Mouse (Mus musculus) forebrain, embryonic 14.5 days (tissue): ENCODE data around the gene Ankrd12. TPM values are rescaled to one million over a fixed set of nuclear protein-coding genes. Genes with fewer than 3 reads are reported as not detected.

Experiments
- ATAC-seq: fragments of 200-750 bp; cut with Nextera tagmentation; 2 replicates; pipeline ENCODE4 v1.8.0; 2017; ENCODE audit warnings: mild to moderate bottlenecking, moderate library complexity
- DNase-seq: peaks from one replicate; pipeline ENCODE4 v3.0.0-alpha.2; 2015; ENCODE audit warnings: low spot score
- H3K27ac ChIP-seq: fragments of 300-500 bp; sonication (generic); 2 replicates; pipeline ENCODE4 v1.5.1; 2014; ENCODE audit warnings: low read depth, mild to moderate bottlenecking, control low read depth, low read length, moderate library complexity
- H3K27me3 ChIP-seq: fragments of 300-500 bp; sonication (generic); replicated peaks from 2 replicates; pipeline ENCODE4 v1.6.1; 2014; ENCODE audit warnings: low read length, control low read depth, mixed read lengths; ENCODE audit not compliant: control insufficient read depth, insufficient read depth
- H3K36me3 ChIP-seq: fragments of 300-500 bp; sonication (generic); 2 replicates; pipeline ENCODE4 v1.6.1; 2014; ENCODE audit warnings: low read length, control low read depth; ENCODE audit not compliant: control insufficient read depth, insufficient read depth
- H3K4me1 ChIP-seq: fragments of 300-500 bp; sonication (generic); 2 replicates; pipeline ENCODE4 v1.6.1; 2014; ENCODE audit warnings: antibody characterized with exemption, low read length, control low read depth; ENCODE audit not compliant: control insufficient read depth, insufficient read depth
- H3K4me2 ChIP-seq: fragments of 300-500 bp; sonication (generic); 2 replicates; pipeline ENCODE4 v1.6.1; 2014; ENCODE audit warnings: mild to moderate bottlenecking, control low read depth, low read length
- H3K4me3 ChIP-seq: fragments of 300-500 bp; sonication (generic); 2 replicates; pipeline ENCODE4 v1.5.1; 2014; ENCODE audit warnings: low read depth, low read length, control low read depth
- H3K9ac ChIP-seq: fragments of 300-500 bp; sonication (generic); 2 replicates; pipeline ENCODE4 v1.6.1; 2014; ENCODE audit warnings: mild to moderate bottlenecking, low read length, control low read depth, moderate library complexity
- H3K9me3 ChIP-seq: fragments of 300-500 bp; sonication (generic); replicated peaks from 2 replicates; pipeline ENCODE4 v1.6.1; 2016; ENCODE audit warnings: low read length, control low read depth, mixed read lengths; ENCODE audit not compliant: control insufficient read depth
- WGBS: fragments of 180-500 bp; shearing (Covaris S2); extraction: QIAGEN DNeasy Blood & Tissue Kit; methylation state at CpG from one replicate; pipeline ENCODE4 v1.1.7; 2014; 5-methylcytosine and 5-hydroxymethylcytosine counted together
- polyA plus RNA-seq: library from polyadenylated mRNA; unstranded; fragments of >200 nt; fragmentation: Nextera tagmentation; extraction: Ambion mirVana; gene quantifications from 2 replicates; pipeline ENCODE4 v1.2.1, GENCODE M21; 2014

The Ankrd12 gene
- 83.0 and 111 TPM in 2 replicates for polyA plus RNA-seq

DNA sequence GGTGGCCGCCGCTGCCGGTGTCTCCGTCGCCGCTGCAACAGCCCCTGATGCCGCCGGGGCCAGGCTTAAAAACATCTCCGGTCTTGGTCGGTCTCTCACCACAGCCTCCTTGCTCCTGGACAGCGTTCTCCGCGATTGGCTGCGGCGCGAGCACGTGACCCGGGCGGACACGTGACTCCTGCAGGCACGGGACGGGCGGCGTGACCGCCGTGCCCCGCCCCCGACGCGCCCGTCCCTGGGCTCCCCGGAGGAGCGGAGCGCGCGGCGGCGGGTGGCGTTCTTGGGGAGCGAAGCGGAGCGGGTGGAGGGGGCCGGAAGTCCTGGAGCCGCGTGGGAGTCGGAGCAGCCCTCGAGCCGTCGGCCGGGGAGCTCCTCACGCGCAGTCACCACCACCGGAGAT, at the start of gene Ankrd12:
TSS of gene Ankrd12 (minus strand) at position 156 of the 400 bp plus-strand sequence.
- no peaks in the 10 kb centered on the region for H3K9me3 ChIP-seq
- peaks cover 15% of the 10 kb centered on the region for H3K36me3 ChIP-seq
- peak within 1 kb of the TSS; percentile 95 for H3K4me3 ChIP-seq
- H3K4me1 ChIP-seq: no peaks in the 10 kb centered on the region
- H3K27ac ChIP-seq: peak within 1 kb of the TSS; percentile 95
- no peaks in the 10 kb centered on the region for H3K27me3 ChIP-seq
- DNase-seq (peak; percentile 96), ATAC-seq (peak; percentile 99)
- WGBS: 1% methylated on average over 51 of the region's 53 CpGs
- peak within 1 kb of the TSS; percentile 81 for H3K4me2 ChIP-seq
- peak within 1 kb of the TSS; percentile 80 for H3K9ac ChIP-seq

DNA sequence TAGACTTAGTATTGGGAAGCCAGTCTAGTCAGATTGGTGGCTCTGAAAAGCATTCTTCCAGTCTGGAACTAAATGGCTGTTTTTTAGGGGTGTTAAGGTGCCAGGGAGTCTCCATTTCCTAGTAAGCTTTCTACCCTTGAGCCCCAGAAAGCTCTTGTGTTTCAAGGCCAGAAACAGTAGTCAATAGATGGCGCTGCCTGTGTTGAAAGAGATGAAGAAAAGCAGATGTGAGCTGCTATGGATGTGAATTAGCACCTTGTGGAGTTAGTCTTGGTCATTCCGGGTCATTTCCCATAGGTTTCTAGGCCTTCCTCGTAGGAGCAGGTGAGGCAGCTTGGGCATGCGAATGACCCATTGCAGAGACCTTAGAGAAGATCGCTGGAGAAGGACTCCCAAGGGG, 48.3 kb upstream of the Ankrd12 start:
- H3K9ac ChIP-seq: no peak overlapping the region
- ATAC-seq: no peak
- H3K4me1 ChIP-seq: peaks cover 8% of the 10 kb centered on the region
- H3K4me3 ChIP-seq: no peak overlapping the region
- H3K36me3 ChIP-seq: peaks cover 14% of the 10 kb centered on the region
- WGBS: 72% methylated on average over 5 of the region's 5 CpGs
- no peaks in the 10 kb centered on the region for H3K27me3 ChIP-seq
- DNase-seq: no peak
- H3K9me3 ChIP-seq: no peaks in the 10 kb centered on the region
- H3K4me2 ChIP-seq: no peak overlapping the region
- no peak overlapping the region for H3K27ac ChIP-seq

DNA sequence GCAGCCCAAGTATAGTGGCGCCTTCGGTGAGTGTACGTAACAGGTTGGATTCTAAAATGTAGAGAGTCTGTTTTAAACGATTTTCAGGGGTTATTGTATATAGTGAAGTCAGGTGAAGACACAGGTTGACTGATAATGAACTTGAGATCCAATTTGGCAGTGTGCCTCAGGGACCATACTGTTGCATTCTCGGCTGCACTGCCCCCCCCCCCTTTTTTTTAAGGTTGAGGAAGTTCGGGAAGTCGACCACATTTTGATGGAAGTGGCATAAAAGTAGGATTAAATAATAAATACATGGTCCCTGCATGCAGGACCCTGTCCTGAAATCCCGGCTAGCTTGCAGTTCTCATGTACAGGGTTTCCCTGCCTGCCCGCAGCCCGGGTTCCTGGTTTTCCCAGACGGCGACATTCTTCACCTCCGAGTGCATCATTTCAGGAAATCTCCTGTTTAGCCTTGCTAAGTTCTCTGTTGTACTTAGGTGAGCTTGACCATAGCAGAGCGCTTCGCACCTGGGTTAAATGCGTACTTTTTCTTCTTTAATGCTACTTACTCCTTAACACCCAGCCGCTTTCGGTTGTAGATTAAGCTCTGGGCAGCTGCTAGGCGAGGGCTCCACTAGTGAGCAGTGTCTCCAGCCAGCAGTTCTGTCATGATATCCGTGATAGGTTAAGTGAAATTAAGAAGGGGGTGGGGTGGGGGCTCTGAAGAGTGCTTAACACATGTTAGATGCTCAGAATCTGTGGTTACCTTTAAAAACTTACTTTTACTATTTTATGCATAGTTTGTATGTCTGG, 47.1 kb upstream of the Ankrd12 start:
- peak overlapping the region; percentile 30; the same call in 1 of the 2 replicates for H3K27ac ChIP-seq
- H3K4me3 ChIP-seq: peak overlapping the region; percentile 80
- peak; percentile 40 for ATAC-seq
- no peaks in the 10 kb centered on the region for H3K9me3 ChIP-seq
- H3K4me1 ChIP-seq: peaks cover 8% of the 10 kb centered on the region
- peaks cover 19% of the 10 kb centered on the region for H3K36me3 ChIP-seq
- DNase-seq: no peak
- 1% methylated on average over 20 of the region's 20 CpGs for WGBS
- peak overlapping the region; percentile 60 for H3K4me2 ChIP-seq
- H3K9ac ChIP-seq: peak overlapping the region; percentile 73
- no peaks in the 10 kb centered on the region for H3K27me3 ChIP-seq

DNA sequence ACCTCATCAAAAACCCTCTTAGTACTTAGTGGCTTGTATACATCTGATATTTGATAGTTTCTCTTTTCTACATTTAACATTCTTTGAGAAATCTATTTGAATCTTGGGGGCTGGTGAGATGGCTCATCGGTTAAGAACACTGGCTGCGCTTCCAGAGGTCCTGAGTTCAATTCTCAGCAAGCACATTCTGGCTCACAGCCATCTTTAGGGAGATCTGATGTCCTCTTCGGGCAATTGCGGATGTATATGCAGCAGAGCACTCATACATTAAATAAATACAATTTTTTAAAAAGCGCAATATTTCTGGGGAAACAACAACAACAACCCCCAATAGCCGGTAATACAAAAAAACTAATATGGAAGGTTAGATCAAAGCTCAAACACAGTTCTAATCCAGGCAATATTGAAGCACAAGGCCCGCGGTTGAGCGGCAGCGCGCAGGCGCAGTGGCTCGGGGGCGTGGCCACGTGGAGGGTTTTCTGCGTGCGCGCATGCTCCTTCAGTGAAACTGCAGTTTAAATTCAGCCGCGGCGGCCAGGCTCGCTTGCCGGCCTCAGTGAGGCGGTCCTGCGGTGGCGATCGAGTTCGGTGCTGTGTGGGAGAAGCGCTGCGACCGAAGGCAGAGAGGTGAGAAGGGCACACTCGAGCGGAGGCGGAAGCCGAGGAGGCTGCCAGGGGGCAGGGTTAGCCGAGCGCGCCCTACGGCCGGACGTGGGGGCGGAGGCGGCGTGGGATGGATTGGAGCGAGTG, 46.4 kb upstream of the Ankrd12 start, which contains the start of gene Ddx11:
TSS of gene Ddx11 (plus strand) at position 455 of the 750 bp plus-strand sequence.
- H3K4me1 ChIP-seq: peaks cover 8% of the 10 kb centered on the region
- peaks cover 27% of the 10 kb centered on the region for H3K36me3 ChIP-seq
- ATAC-seq (peak; percentile 86), DNase-seq (peak; percentile 95)
- no peaks in the 10 kb centered on the region for H3K9me3 ChIP-seq
- peak within 1 kb of the TSS; percentile 60 for H3K4me2 ChIP-seq
- H3K4me3 ChIP-seq: peak within 1 kb of the TSS; percentile 80
- H3K9ac ChIP-seq: peak within 1 kb of the TSS; percentile 73
- peak within 1 kb of the TSS; percentile 30; the same call in 1 of the 2 replicates for H3K27ac ChIP-seq
- H3K27me3 ChIP-seq: no peaks in the 10 kb centered on the region
- WGBS: 6% methylated on average over 45 of the region's 45 CpGs

DNA sequence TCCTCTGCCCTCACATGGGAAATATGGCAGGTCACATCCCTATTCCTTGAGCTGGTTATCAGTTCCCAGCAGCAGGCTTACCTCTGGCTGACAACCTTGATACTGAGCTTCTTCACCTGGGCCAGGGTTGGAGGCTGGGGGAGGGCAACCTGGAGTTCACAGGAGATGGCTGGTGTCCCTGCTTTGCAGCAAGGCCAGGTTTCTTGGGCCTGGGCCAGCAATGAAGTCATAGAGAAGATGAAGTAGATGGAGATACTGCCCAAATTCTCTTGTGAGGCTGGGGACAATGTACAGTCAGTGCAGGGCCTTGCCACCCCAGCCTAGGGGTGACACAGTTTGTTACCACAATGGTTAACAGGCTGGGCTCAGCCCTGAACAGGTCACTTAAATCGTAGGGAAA, 43.8 kb upstream of the Ankrd12 start:
- Histone ChIP-seq H3K4me3 (no peak overlapping the region), H3K36me3 (peaks cover 41% of the 10 kb centered on the region), H3K4me1 (peaks cover 8% of the 10 kb centered on the region), H3K27me3 (no peaks in the 10 kb centered on the region), H3K9me3 (no peaks in the 10 kb centered on the region), H3K27ac (no peak overlapping the region), H3K9ac (no peak overlapping the region), H3K4me2 (no peak overlapping the region)
- 78% methylated on average over 1 of the region's 1 CpGs for WGBS
- DNase-seq (no peak), ATAC-seq (no peak)

DNA sequence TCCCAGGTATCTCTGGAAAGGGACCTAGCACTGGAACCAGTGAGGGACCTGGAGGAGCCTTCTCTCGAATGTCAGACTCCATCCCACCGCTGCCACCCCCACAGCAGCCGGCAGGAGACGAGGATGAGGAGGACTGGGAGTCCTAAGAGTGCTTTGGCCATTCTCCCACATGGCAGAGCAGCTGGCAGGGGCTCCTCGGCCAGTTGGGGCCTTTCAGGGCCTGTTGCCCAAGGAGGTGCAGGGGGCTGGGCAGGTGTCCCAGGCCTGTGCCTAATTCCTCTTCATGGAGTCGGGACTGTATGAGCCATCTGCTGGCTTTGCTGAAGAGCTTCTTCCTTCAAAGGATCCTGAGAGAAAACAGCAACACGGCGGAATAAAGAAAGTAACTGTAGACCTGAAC, 42.1 kb upstream of the Ankrd12 start:
- no peak for ATAC-seq
- no peak overlapping the region for H3K4me3 ChIP-seq
- no peaks in the 10 kb centered on the region for H3K9me3 ChIP-seq
- 88% methylated on average over 8 of the region's 8 CpGs for WGBS
- H3K9ac ChIP-seq: no peak overlapping the region
- peaks cover 57% of the 10 kb centered on the region for H3K36me3 ChIP-seq
- no peak for DNase-seq
- H3K4me1 ChIP-seq: peaks cover 1% of the 10 kb centered on the region
- no peak overlapping the region for H3K27ac ChIP-seq
- no peak overlapping the region for H3K4me2 ChIP-seq
- H3K27me3 ChIP-seq: no peaks in the 10 kb centered on the region

DNA sequence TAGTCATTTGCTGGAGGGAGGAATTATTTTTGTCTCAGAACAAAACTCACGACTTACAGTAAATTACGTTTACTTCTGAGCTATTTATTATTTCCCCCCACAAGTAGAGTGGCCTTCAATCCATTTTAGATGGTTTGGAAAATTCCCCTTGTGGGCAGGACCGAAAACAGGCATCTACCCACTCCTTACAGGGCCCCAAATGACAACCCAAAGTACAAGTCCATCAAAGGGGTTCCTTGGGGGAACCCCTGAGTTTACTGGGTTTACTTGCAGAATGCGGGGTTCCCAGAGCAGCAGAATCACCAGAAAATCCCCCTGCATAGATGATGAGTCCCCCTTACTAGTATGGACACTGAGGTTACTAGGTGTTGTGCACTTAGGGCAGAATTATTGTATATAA, 35.3 kb upstream of the Ankrd12 start:
- H3K27ac ChIP-seq: no peak overlapping the region
- H3K27me3 ChIP-seq: no peaks in the 10 kb centered on the region
- peak overlapping the region; percentile 78 for H3K4me3 ChIP-seq
- peak overlapping the region; percentile 81 for H3K9ac ChIP-seq
- no peaks in the 10 kb centered on the region for H3K9me3 ChIP-seq
- ATAC-seq: no peak
- H3K4me2 ChIP-seq: peak overlapping the region; percentile 67
- 49% methylated on average over 4 of the region's 4 CpGs for WGBS
- no peak for DNase-seq
- H3K36me3 ChIP-seq: peaks cover 33% of the 10 kb centered on the region
- peaks cover 7% of the 10 kb centered on the region; the same call in 1 of the 2 replicates for H3K4me1 ChIP-seq

DNA sequence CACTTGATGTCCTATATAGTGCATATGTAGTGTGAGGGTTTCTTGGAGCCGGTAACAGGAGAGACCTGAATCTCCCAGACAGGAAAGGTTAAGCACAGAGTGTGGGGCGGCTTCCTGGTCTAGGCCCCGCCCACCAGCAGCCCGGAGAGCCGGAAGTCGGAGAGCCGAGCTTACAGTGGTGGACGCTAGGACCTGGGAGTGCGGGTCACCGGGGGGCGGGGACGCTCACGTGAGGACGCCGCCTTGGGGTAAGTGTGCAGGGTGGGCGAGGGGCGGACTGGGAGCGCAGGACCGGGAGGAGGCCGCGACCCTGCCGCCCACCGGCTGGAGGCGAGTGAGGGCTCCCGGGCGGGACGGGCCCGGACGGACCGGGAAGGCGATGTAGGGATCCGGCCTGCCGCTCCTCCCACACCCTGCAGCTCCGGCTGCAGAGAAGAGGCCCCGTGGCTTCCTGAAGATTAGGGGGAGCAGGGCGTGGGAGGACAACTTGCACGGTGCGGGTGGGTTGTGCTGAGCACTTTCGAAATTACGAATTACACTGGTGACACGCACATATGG, 34.6 kb upstream of the Ankrd12 start, which contains the start of gene Washc1:
TSS of gene Washc1 (plus strand) at position 144 of the 558 bp plus-strand sequence.
- Histone ChIP-seq H3K4me2 (peak within 1 kb of the TSS; percentile 67), H3K4me3 (peak within 1 kb of the TSS; percentile 78), H3K9ac (peak within 1 kb of the TSS; percentile 81), H3K9me3 (no peaks in the 10 kb centered on the region), H3K27me3 (no peaks in the 10 kb centered on the region), H3K27ac (peak within 1 kb of the TSS; percentile 60; the same call in 1 of the 2 replicates), H3K36me3 (peaks cover 26% of the 10 kb centered on the region), H3K4me1 (peaks cover 7% of the 10 kb centered on the region; the same call in 1 of the 2 replicates)
- under 1% methylated on average over 35 of the region's 41 CpGs for WGBS
- peak; percentile 94 for DNase-seq
- ATAC-seq: peak; percentile 98
